Mouse (Mus musculus): ENCODE measurements at regions not wholly inside any gene's neighbourhood (a gene's known extent, or its start where the extent isn't known, plus 50 kb on each side); places are given as distances from the start of the nearest gene placed in this dataset.

- DNase-seq = peak; percentile 76 to 82
Observed at GRCm38 (mm10) chr16:95647854-95648253, 54.0 kb upstream of the Ets2 start.

DNA sequence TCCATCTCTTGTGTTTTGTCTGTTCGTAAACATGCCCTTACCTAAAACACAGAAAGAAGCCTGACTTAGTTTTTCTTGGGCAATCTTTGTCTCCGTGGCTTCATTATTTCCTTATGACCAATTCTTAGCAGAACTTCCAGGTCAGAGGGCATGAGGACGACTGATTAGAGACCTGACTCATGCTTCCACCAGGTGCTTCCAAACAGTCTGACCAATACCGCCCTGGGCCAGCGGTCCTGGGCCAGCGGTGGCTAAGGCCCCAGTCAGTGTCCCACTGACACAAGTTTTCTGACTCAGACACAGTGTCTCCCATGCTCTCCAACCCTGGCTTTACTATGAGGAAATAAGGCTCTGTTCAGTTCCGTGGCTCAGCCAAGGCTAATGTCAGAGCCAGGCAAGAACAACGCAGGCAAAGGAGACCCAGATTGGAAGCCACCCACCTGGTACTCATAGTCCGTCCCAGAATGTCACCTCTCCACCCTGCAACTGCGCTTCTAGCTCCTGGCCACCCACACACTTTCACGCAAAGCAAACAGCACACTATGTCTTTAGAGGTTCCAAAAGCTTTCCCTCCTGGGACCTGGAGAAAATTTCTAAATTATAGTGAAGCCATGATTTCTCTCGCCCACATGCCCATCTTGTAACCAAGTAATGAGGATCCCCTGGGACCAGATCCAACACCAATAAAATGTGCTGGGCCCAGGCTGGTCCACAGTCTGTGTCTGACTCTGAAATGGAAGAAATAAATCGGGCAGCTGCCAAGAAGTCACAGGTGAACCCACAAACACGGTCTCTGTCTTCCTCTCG lies 56.6 kb upstream of the Erg start:
- DNase-seq = no peak

DNA sequence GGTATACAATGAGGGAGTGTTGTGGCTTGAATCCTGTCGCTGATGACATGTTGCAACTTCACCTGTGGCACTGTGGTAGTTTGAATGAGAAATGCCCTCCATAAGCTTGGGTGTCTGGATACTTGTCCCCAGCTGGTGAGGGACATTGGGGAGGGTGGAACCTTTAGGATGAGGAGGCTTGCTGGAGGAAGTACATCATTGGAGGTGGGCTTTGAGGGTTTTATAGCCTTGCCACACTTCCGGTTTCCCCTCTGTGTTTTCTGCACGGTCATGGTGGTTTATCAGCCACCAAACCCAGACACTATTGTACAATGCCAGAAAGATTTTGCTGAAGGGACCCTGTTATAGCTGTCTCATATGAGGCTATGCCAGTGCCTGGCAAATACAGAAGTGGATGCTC lies 54.3 kb upstream of the Erg start:
- no peak for DNase-seq

DNA sequence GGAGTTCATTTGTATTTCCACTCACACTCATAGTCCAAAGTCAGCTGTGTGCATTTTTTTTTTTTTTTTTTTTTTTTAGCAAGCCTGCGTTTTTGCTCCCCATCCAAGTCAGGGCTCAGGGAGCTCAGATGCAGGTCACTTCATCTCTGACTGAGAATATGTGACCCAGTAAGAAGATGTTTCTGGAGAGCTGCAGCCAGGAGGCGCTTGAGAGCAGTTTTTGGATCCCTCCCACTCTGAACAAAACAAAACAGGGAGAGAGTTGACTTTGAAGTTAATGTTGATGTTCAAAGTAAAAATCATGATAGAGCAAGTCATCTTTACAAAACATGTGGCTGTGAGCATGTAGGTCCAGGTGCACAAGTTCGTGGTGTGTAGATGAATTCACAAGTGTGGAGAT lies 53.3 kb upstream of the Erg start:
- peak; percentile 33 to 50 for DNase-seq

- DNase-seq = no peak
Observed at GRCm38 (mm10) chr16:95637850-95638249, 51.5 kb upstream of the Erg start.

DNA sequence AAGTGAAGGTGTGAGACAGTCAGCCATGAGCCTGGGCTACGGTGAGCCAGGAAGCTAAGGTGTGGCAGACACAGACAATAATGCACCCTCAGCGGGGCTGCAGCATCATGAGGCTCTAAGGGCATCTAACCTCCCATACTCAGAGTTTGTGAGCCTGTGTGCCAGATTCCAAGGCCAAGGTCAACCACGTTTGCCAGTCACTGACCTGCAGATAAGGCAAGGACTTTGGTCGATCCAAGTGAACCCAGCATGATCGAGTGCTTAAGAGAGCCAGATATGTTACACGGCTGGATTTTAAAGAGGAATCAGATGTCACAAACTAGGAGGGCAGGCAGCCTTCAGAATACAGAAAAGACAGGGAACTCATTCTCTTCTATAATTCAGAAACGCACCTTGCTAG lies 50.2 kb upstream of the Erg start:
- DNase-seq = no peak
